Mouse (Mus musculus): ENCODE measurements around the gene Nmt1. TPM values are rescaled to one million over a fixed set of nuclear protein-coding genes. Genes with fewer than 3 reads are reported as not detected.

Nmt1 gene
- 40.0 and 56.0 TPM in 2 replicates for polyA plus RNA-seq (2015; fragmentation: Nextera tagmentation; extraction: Ambion mirVana)

DNA sequence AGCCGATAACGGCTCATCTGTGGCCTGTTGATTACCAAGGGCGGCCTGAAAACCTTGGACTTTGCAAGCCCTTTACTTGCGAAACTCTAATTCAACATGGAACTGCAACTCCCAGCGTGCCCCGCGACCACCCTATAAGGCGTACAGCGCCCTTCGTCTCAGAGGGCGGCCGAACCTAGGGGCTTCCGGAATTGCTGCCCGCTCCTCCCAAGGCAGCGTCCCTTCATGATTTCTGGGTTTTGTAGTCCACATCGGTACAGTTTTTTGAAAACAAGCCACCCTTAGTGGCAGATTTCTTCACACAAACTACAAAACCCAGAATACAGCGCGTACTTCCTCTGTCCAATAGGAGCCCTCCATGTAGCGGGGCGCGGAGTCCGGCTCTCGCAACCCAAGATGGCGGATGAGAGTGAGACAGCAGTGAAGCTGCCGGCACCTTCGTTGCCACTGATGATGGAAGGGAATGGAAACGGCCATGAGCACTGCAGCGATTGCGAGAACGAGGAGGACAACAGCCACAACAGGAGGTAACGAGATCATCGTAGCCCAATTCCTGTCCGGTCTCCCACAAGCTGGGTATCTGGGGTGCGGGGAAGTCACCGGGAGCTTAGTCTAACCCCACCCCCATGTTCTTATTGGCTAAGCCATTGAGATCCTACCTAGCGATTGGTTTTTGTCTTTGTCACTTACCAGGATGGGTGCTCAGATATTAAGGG, at the start of gene Nmt1, which contains the start of gene Dcakd:
Nmt1 (plus strand) TSS at position 15 of the 716 bp plus-strand sequence.
Dcakd (minus strand) TSS at position 158 of the 716 bp plus-strand sequence.

DNA sequence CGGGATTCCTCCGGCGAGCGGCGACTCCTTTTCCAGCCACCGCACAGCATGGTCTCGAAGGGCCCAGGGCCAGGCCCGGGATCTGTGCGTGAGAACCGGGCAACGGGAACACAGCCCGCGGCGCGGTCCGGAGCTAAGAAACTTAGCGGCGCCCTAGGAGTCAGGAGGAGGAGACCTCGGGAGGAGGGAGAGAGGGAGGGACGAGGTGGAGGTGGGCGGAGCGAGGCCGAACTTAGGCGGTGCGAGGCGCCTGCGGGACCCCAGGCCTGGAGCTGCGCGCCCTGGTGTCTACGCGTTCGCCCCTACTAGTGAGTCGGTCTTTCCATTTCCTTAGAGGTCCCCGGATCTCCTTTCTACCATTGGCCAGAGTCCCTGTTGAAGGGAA, 73.5 kb downstream of the Nmt1 start, which contains the start of the genes Plcd3 and Acbd4:
Plcd3 (minus strand) TSS at position 178 of the 385 bp plus-strand sequence.
Acbd4 (plus strand) TSS at position 202 of the 385 bp plus-strand sequence.

DNA sequence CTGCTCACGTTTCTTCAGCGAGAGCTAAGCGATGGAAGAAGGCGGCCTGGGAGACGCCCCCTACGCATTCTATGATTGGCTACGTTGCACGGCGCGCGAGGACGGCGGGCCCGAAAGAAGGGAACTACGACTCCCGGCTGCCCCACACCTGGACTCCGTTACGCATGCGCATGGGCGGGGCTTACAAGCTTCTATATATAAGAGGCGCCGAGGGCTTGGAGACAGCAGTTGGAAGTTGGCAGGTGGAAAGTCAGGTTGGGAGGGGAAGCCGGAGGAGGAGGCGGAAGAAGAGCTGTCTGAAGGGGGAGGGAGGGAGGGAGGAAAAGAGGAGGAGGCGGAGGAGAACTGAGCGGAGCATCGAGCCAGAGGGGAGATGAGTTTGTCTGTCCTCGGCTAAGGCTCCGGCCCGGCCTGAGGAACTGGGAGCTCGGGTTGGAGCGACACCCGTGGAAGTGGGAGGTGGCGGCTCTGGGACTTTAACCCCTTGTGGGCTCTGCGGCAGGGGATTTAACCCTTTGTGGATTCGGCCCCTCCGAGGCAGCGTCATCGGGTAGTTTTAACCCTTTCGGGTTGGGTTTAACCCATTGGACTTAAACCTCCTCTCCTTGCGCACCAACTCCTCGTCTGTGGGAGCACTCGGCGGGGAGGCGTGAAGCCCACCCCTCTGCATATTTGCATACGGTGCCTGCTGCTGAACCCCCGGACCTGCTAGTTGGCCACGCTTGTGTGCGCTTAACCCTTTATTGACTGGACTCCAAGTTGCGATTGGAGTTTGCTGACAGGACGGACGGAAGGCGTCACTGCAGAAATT, 88.2 kb downstream of the Nmt1 start, which contains the start of gene Hexim1:
Hexim1 (plus strand) TSS at position 224 of the 811 bp plus-strand sequence.

Small RNAs within 50 kb of the gene (microRNA-seq; reads per million reads assigned to microRNA genes)
- gene Mir6931 (ENCODE audit: borderline replicate concordance, insufficient number of aligned reads) = not detected

Other genes with a start within 250 kb of the Nmt1 start
- 23.3 and 26.2 TPM in 2 replicates for gene Gjc1, start 208.5 kb upstream of the Nmt1 start, polyA plus RNA-seq (2015; fragmentation: Nextera tagmentation; extraction: Ambion mirVana)
- gene Higd1b, start 192.3 kb upstream of the Nmt1 start, polyA plus RNA-seq (2015; fragmentation: Nextera tagmentation; extraction: Ambion mirVana) = 3.6 and 5.2 TPM in 2 replicates
- gene Eftud2, start 147.2 kb upstream of the Nmt1 start, polyA plus RNA-seq (2015; fragmentation: Nextera tagmentation; extraction: Ambion mirVana) = 58.7 and 76.9 TPM in 2 replicates
- gene Ccdc103, start 147.0 kb upstream of the Nmt1 start, polyA plus RNA-seq (2015; fragmentation: Nextera tagmentation; extraction: Ambion mirVana) = 1.6 and 1.8 TPM in 2 replicates
- gene Fam187a, start 143.0 kb upstream of the Nmt1 start, polyA plus RNA-seq (2015; fragmentation: Nextera tagmentation; extraction: Ambion mirVana) = not detected in 2 replicates
- gene Gfap, start 127.3 kb upstream of the Nmt1 start, polyA plus RNA-seq (2015; fragmentation: Nextera tagmentation; extraction: Ambion mirVana) = 0.87 and 0.94 TPM in 2 replicates
- 1.4 and 1.5 TPM in 2 replicates for gene Kif18b, start 103.1 kb upstream of the Nmt1 start, polyA plus RNA-seq (2015; fragmentation: Nextera tagmentation; extraction: Ambion mirVana)
- gene C1ql1, start 81.5 kb upstream of the Nmt1 start, polyA plus RNA-seq (2015; fragmentation: Nextera tagmentation; extraction: Ambion mirVana) = 20.6 and 30.6 TPM in 2 replicates
- 84.8 and 99.7 TPM in 2 replicates for gene Dcakd, start 143 bp downstream of the Nmt1 start, polyA plus RNA-seq (2015; fragmentation: Nextera tagmentation; extraction: Ambion mirVana)
- 3.5 and 4.9 TPM in 2 replicates for gene Plcd3, start 73.5 kb downstream of the Nmt1 start, polyA plus RNA-seq (2015; fragmentation: Nextera tagmentation; extraction: Ambion mirVana)
- gene Acbd4, start 73.5 kb downstream of the Nmt1 start, polyA plus RNA-seq (2015; fragmentation: Nextera tagmentation; extraction: Ambion mirVana) = 34.4 and 53.2 TPM in 2 replicates
- 6.0 and 6.6 TPM in 2 replicates for gene Hexim1, start 88.0 kb downstream of the Nmt1 start, polyA plus RNA-seq (2015; fragmentation: Nextera tagmentation; extraction: Ambion mirVana)
- 10.0 and 11.4 TPM in 2 replicates for gene Hexim2, start 104.2 kb downstream of the Nmt1 start, polyA plus RNA-seq (2015; fragmentation: Nextera tagmentation; extraction: Ambion mirVana)
- 3.0 and 3.9 TPM in 2 replicates for gene Fmnl1, start 142.9 kb downstream of the Nmt1 start, polyA plus RNA-seq (2015; fragmentation: Nextera tagmentation; extraction: Ambion mirVana)
- gene 1700023F06Rik, start 180.4 kb downstream of the Nmt1 start, polyA plus RNA-seq (2015; fragmentation: Nextera tagmentation; extraction: Ambion mirVana) = 0.36 and 0.47 TPM in 2 replicates
- gene Spata32, start 190.2 kb downstream of the Nmt1 start, polyA plus RNA-seq (2015; fragmentation: Nextera tagmentation; extraction: Ambion mirVana) = not detected in 2 replicates
- 2.4 and 2.6 TPM in 2 replicates for gene Map3k14, start 239.3 kb downstream of the Nmt1 start, polyA plus RNA-seq (2015; fragmentation: Nextera tagmentation; extraction: Ambion mirVana)

Measured in adrenal gland, postnatal 0 days (tissue).